Mouse (Mus musculus): Measurements from ENCODE around the gene Slamf9.

The Slamf9 gene

GRCm38 (mm10) chr1:172514551-172515268 lies 39.6 kb downstream of the Slamf9 start:
- peak; percentile 53 for DNase-seq (ENCODE audit: low read depth)

GRCm38 (mm10) chr1:172515396-172515795 lies 40.2 kb downstream of the Slamf9 start:
- DNase-seq (ENCODE audit: low read depth): peak; percentile 25

DNA sequence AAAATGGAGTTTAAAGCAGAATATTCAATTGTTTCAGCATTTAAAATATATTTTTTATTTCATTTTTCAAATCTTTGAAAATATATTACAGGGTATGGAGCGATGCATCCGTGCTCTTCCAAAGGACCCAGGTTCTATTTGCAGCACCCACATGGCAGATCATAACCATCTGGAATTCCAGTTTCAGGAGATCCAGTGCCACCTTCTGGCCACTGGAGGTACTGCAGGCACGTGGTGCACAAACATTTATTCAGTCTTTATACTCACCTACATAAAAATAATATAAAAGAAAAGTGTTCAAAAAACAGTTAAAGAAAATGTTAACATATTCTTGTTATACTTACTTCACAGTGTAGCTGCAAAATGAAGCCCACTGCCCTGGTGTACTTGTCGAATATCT lies 42.9 kb downstream of the Slamf9 start:
- DNase-seq (ENCODE audit: low read depth): peak; percentile 45

DNA sequence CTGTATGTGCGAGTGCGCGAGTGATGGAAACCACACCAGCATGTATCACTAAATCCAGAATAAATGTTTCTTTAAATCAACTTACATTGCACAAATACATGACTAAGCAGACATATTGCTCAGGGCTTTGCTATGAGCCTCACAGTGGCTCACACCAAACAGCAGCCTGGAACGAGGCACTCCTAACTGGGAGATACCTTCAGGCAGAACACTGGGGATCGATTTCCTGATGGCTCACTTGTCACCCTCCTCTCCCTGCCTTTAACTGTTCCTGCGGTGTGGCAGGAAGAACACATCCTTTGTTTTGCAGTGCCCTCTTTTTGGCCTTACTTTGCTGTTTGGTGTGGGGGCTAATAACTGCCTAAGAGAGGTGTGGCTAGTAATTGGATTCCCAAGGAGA lies 44.5 kb downstream of the Slamf9 start:
- peak; percentile 76 for DNase-seq (ENCODE audit: low read depth)

DNA sequence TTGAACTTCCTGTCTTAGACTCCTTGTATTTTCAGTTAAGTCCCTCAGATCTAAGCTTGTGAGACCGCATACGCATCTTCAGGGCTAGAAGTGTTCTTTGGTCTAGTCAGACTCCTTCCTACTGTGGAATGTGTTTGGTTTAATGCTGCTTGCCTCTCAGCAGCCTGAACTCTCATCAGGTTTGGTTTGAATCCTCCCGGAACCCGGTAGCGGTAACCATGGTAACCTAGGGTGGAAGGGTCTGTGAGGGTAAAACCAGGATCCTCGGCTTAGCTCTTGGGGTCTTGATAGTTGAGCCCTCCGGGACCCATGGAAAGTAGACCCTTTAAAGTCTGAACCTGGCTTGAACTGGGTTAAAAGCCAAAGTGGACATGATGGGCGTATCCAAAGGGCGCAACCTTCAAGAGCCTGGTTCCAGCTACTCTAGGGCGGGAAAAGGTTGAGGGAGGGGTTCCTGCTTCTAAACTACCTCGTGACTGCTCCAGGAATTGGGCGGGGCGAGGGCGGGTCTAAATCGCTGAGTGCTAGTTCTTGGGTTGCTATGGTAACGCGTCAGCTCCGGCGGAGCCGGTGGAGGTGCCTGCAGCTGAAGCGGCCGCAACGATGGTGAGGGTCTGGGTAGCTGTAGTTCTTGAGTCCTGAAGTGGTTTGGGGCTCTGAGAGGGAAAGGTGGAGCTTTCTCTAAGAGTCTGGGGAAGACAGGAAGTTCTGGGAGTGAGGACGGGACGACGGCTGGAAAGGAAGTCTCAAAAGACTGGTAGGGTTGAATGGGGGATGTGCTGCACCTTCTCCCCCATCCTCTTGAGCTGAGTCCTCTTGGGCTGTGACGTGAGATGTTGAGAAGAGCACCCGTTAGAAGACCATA lies 45.6 kb downstream of the Slamf9 start, which contains the start of gene Cfap45:
Gene Cfap45, plus strand, starts transcription at position 226 of the 865 bp plus-strand sequence.
- no peak for DNase-seq (ENCODE audit: low read depth)

- no peak for DNase-seq (ENCODE audit: low read depth)
Measured at GRCm38 (mm10) chr1:172522524-172522923, 47.4 kb downstream of the Slamf9 start.

DNA sequence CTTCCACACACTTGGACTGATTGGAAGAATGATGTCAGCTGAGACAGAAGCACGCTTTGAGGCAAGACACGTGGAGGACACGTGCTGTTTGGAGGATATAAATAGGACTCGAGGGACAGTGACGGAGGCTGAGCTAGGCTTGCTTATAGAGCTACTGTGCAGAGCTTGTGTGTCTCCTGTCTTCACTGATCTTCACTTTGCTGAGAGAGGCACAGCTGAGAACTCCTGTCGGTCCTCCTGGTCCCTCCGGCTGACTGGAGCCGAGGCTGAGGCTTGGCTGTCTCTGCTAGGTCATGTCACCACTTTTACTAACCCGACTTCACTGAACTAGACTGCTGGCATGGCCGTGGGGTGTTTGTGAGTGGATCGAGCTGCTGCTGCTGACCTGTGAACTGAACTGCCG lies 48.5 kb downstream of the Slamf9 start:
- DNase-seq (ENCODE audit: low read depth): no peak

DNA sequence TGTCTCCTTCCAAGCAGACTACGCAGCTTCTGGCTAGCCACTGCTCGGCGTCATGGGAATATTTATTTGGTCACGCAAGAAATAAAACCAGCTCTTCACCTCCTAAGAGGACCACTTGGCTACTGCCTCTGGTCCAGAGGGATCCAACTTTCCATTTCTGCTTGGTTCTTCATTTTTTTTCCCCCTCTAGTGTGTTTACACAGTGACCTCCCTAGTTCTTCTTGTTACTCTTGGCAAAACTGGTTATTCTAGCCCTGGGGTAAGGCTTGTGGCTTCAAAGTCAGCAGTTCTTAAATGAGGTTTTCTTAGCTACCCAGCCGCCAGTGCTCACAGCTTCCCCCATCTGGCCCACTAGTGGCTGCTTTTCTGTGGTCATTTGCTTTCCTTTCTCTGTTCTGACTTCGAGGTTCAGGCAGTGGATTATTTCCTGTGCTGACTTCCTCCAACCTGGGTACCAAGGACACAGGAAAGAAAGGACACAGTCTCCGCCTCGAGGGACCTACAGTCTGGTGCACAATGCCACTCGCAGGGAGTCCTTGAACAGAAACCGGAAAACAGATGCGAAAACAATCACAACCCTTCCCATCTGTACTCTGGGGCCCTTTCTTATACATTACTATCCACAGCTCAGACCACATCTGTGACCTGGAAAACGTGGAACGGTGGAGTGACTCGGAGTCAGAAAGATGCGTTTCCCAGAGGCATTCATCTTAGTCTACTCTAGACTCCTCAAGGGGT lies 50.0 kb downstream of the Slamf9 start:
- DNase-seq (ENCODE audit: low read depth): peak; percentile 36

GRCm38 (mm10) chr1:172525971-172526370 lies 50.8 kb downstream of the Slamf9 start:
- DNase-seq (ENCODE audit: low read depth): no peak

GRCm38 (mm10) chr1:172526380-172527081 lies 51.4 kb downstream of the Slamf9 start:
- no peak for DNase-seq (ENCODE audit: low read depth)

DNA sequence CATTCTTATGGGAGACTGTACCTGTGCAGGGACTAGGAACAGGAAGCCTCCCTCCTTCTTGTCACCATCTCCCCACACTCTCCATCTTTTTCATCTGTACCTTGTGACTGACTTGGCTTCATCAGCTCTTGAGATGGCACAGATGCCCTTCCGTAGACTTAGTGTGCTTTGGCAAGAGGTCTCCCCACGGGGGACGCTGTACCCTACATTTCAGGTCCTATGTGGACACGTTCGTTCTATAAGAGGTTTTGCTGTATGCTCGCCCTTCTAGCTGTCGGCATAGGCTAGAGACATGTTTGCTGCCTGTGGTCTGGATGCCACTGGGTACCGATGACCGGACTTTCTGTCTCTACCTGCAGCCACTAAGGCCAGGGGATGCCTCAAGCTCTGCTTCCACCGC lies 52.3 kb downstream of the Slamf9 start:
- DNase-seq (ENCODE audit: low read depth): no peak

Measured in NIH3T3 (cell line).